In genomic region chr14:46390249-46390775, GRCm38 (mm10) we compare ENCODE assay signal across 8 mouse cellular contexts. TPM values are rescaled to one million over a fixed set of nuclear protein-coding genes. Genes with fewer than 3 reads are reported as not detected.
DNase-seq lines count a peak whose midpoint lies in the region; ATAC-seq and TF ChIP-seq lines count a peak whose summit lies in the region.

Gene Bmp4 (minus strand): TSS chr14:46390669.

- peak; percentile 9 for DNase-seq in thymus, postnatal 25 days
- DNase-seq in thymus, postnatal 0 days (ENCODE audit: low spot score): no peak
- peak; percentile 80 to 82 for DNase-seq in heart, adult 18-20 months
- peak; percentile 54 for DNase-seq in kidney, adult 18-20 months
- DNase-seq in lung, adult 2 months: peak; percentile 76
- no peak for DNase-seq in cerebellum, postnatal 14 days

- H3K4me3 ChIP-seq in lung, adult 2 months (replicated peaks; ENCODE audit: extremely low read depth, low read depth, low read length): peak within 1 kb of the TSS; percentile 84
- H3K4me3 ChIP-seq in stomach, embryonic 14.5 days (ENCODE audit: low read depth, low read length): peak within 1 kb of the TSS; percentile 53

- H3K4me1 ChIP-seq in lung, adult 2 months (ENCODE audit: control insufficient read depth, insufficient read depth, low read length): no peaks in the 10 kb centered on the region
- H3K4me1 ChIP-seq in stomach, embryonic 14.5 days (ENCODE audit: control insufficient read depth, insufficient read depth, low read length): no peaks in the 10 kb centered on the region

- peak; percentile 81; the same call in 1 of the 2 replicates for TF ChIP-seq POLR2A in lung, adult 2 months (IDR thresholded peaks at IDR 0.05; ENCODE audit: borderline replicate concordance, extremely low read depth, low read depth, low read length)

- H3K36me3 ChIP-seq in stomach, embryonic 14.5 days (ENCODE audit: control insufficient read depth, insufficient read depth, low read length): no peaks in the 10 kb centered on the region

- H3K9ac ChIP-seq in stomach, embryonic 14.5 days (replicated peaks; ENCODE audit: low read depth, low read length): peak within 1 kb of the TSS; percentile 74

- H3K27me3 ChIP-seq in stomach, embryonic 14.5 days (ENCODE audit: control insufficient read depth, insufficient read depth, low read length): no peaks in the 10 kb centered on the region

- WGBS in lung, adult 2 months: 3% methylated on average over 24 of the region's 26 CpGs
- 2% methylated on average over 26 of the region's 26 CpGs for WGBS in stomach, embryonic 14.5 days

- no peaks in the 10 kb centered on the region for H3K9me3 ChIP-seq in stomach, embryonic 14.5 days (ENCODE audit: control insufficient read depth, low read depth, low read length)

- peak within 1 kb of the TSS; percentile 74 for H3K4me2 ChIP-seq in stomach, embryonic 14.5 days (replicated peaks; ENCODE audit: low read depth, low read length)

- peak; percentile 14 for ATAC-seq in stomach, embryonic 14.5 days (ENCODE audit: insufficient number of reproducible peaks, insufficient read depth, low FRiP score, low read depth)
- no peak for ATAC-seq in megakaryocyte, adult 5-6 weeks (ENCODE audit: poor library complexity, severe bottlenecking)

- no peak for TF ChIP-seq CTCF in lung, adult 2 months (IDR thresholded peaks at IDR 0.05; ENCODE audit: insufficient read depth, low read length)

- peak within 1 kb of the TSS; percentile 88 for H3K27ac ChIP-seq in stomach, embryonic 14.5 days (ENCODE audit: low read length)

RNA-seq across cellular contexts. Expression of gene Bmp4, which starts in this region (rescaled TPM):
- 0.80 and 0.82 TPM in 2 replicates for polyA plus RNA-seq in thymus, postnatal 0 days (2015; fragmentation: Nextera tagmentation; extraction: Ambion mirVana)
- total RNA-seq in heart, adult 18-20 months (2021): 1 to 10 TPM; 8.6 to 8.9 TPM
- 153 and 271 TPM in 2 replicates for polyA plus RNA-seq in lung, adult 2 months (2012; rRNA removed)
- 58.0 and 73.9 TPM in 2 replicates for polyA plus RNA-seq in stomach, embryonic 14.5 days (2014; fragmentation: Nextera tagmentation; extraction: Ambion mirVana)
- 0.74 TPM in 1 of 2 replicates, not detected in the other for total RNA-seq in megakaryocyte, adult 5-6 weeks (2015)
- total RNA-seq in megakaryocyte, adult 5-6 weeks (2017): not detected in 2 replicates

Comparison
In these comparisons a context has a peak if more than half of its experiments do, and no peak if none do; other contexts are left out.
1. RNA of gene Bmp4 (total RNA-seq): 8.6 to 8.9 TPM in heart, adult 18-20 months; 0.74 TPM in megakaryocyte, adult 5-6 weeks; every median in the first group is over 4 times any median in the second.
2. RNA of gene Bmp4 (polyA plus RNA-seq): 153 to 271 TPM in lung, adult 2 months and 58.0 to 73.9 TPM in stomach, embryonic 14.5 days; 0.80 to 0.82 TPM in thymus, postnatal 0 days; every median in the first group is over 10 times any median in the second.
3. DNase-seq: peak in thymus, postnatal 25 days (single experiment), heart, adult 18-20 months (2 of 2), kidney, adult 18-20 months (single experiment) and lung, adult 2 months (single experiment); none in thymus, postnatal 0 days (single experiment) and cerebellum, postnatal 14 days (0 of 2).